Mouse (Mus musculus): Measurements from ENCODE around the gene Fanci. TPM values are rescaled to one million over a fixed set of nuclear protein-coding genes. Genes with fewer than 3 reads are reported as not detected.
A peak's percentile ranks its signal among the peaks of the same experiment; 100 is the strongest.

Fanci gene
- total RNA-seq (2021) = under 1 TPM in 1 of 2 experiments, not detected in 1; 0.08 TPM
- long read RNA-seq, experiment 1 = 0 reads
- long read RNA-seq, experiment 2 = 0 reads

GRCm38 (mm10) chr7:79391883-79392649 lies at the start of gene Fanci:
Gene Fanci, plus strand, starts transcription at chr7:79391929.
- peak within 1 kb of the TSS; percentile 83 for H3K4me3 ChIP-seq
- intact Hi-C loops (cut with DNase I) = loop anchor here (1.0 to 5.0 kb wide), 2 partner anchors 73 to 610 kb away; partner anchors contain the start of genes Mrpl46 and Mrps11

DNA sequence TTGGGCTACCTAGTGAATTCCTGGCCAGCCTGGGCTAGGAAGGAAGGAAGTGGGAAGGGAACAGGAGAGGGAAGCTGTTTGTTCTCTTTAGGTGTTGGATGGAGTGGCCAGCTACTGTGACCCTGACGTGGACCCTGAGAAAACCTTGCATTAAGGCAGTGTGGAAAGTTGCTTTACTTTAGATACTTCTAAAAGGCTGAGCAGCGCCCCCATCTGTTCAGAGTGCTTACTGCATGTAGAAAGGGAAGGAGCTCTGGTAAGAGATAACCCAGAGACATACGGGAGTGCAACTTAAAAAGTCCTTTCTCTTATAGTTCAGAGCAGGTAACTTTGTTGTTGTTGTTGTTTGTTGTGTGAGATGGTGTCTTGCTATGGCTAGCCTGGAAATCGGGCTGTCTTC lies 45.8 kb upstream of the Fanci start:
- no peak overlapping the region for H3K27ac ChIP-seq
- no peak overlapping the region for H3K4me3 ChIP-seq
- intact Hi-C loops (cut with DNase I) = loop anchor here (5.0 kb wide), 1 partner anchor 204 kb away; no protein-coding TSS in a partner anchor
- peak; percentile 43 for DNase-seq
- TF ChIP-seq CTCF (IDR thresholded peaks at IDR 0.05) = peak; percentile 70

More at GRCm38 (mm10) chr7:79391883-79392649, at the start of gene Fanci:
- H3K27ac ChIP-seq = peak within 1 kb of the TSS; percentile 89
- no peak for TF ChIP-seq CTCF (IDR thresholded peaks at IDR 0.05)
- DNase-seq = peak; percentile 96

DNA sequence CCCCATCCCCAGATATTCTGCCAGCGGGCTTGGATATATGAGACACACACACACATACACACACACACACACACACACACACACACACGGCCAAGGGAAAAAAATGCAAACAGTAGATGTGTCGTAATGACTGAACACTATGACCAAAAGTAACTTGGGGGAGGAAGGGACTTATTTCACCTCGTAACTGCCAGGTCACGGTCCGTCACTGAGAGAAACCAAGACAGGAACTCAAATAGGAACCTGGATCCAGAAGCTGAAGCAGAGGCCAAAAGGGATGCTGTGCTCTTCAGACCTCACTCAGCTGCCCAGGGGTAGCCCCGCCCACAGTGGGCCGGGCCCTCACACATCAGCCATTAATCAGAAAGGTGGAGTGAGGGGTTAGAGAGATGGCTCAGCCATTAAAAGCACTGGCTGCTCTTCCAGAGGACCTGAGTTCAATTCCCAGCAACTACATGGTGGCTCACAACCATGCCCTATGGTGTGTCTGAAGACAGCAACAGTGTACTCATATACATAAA lies 45.1 kb upstream of the Fanci start:
- intact Hi-C loops (cut with DNase I) = loop anchor here (5.0 kb wide), 1 partner anchor 204 kb away; no protein-coding TSS in a partner anchor
- TF ChIP-seq CTCF (IDR thresholded peaks at IDR 0.05) = no peak
- peak; percentile 24 for DNase-seq
- H3K27ac ChIP-seq = no peak overlapping the region
- H3K4me3 ChIP-seq = no peak overlapping the region

DNA sequence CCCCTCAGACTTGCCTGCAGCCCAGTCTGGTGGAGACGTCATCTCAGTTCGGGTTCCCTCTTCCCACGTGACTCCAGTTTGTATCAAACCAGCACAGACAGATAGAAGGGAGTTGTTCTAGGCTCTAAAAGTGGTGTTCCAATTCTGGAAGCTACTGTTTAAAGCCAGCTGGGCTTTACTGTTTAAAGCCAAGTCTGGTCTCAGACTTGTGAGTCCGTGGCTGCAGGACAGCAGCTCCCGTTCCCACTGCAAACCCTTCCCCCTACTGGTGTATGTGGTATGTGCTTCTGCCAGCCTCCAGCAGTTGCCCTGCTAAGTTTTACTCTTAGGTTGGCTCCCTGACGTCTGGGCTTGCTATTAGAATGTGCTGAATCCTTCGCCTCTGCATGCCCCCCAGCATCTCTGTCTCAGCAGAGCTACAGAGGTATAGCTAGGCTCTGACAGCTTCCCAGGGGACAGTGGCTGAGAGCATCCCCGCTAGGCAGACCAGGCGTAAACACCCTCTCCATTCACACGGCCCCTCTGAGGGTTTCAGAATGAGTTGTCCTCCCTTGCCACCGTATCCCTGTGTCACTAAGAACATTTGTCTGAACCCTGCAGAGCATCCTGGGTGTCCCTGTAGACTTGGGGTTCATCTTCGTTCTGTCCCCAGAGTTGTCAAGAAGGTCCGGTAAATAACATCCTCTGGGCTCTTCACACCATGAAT lies 44.5 kb upstream of the Fanci start:
- intact Hi-C loops (cut with DNase I) = loop anchor here (5.0 kb wide), 1 partner anchor 205 kb away; no protein-coding TSS in a partner anchor
- no peak for DNase-seq
- peak overlapping the region; percentile 20; the same call in 1 of the 2 replicates for H3K27ac ChIP-seq
- peak; percentile 18; the same call in 1 of the 2 replicates for TF ChIP-seq CTCF (IDR thresholded peaks at IDR 0.05)
- no peak overlapping the region for H3K4me3 ChIP-seq

- intact Hi-C loops (cut with DNase I) = loop anchor here (1.0 to 5.0 kb wide), 3 partner anchors 103 to 425 kb away; no protein-coding TSS in a partner anchor
- H3K27ac ChIP-seq = no peak overlapping the region
- DNase-seq = no peak
- TF ChIP-seq CTCF (IDR thresholded peaks at IDR 0.05) = no peak
- no peak overlapping the region for H3K4me3 ChIP-seq
Observed at GRCm38 (mm10) chr7:79348816-79349215, 42.9 kb upstream of the Fanci start.

DNA sequence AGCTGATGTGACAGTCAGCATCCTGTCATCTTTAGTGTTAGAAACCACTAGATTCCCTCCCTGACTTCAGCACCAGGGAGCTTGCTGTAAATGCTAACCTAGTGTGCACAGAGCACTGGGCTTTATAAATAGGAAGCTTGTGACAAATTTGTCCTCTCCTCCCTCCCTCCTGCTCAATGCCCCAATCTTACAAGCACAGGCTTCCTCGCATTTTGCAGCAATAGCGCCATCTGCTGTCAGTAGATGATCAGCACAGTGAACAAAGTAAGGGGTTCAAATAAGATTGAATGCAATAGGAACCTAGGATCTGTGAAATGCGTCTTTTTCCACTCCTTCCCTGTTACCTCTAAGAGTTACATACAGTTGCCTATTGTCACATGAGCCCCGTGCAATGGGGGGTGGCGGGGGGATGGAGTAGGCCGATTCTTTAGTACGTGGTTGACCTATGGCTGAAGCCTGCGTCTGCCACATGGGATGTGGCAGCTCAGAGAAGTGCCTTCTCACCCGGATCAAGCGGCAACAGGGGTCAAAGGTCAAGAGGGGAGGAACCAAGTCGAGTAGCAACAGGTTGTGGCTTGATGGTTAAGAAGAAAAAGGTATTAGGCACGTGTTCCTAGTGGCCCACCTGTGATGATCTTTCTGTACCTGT lies 41.9 kb upstream of the Fanci start:
- H3K27ac ChIP-seq = peak overlapping the region; percentile 48
- peak; percentile 93 for TF ChIP-seq CTCF (IDR thresholded peaks at IDR 0.05)
- peak; percentile 71 for DNase-seq
- intact Hi-C loops (cut with DNase I) = loop anchor here (1.0 to 5.0 kb wide), 3 partner anchors 104 to 426 kb away; no protein-coding TSS in a partner anchor
- H3K4me3 ChIP-seq = no peak overlapping the region

GRCm38 (mm10) chr7:79358350-79359182 lies 33.2 kb upstream of the Fanci start:
- no peak for TF ChIP-seq CTCF (IDR thresholded peaks at IDR 0.05)
- intact Hi-C loops (cut with DNase I) = no loop called here
- no peak overlapping the region for H3K27ac ChIP-seq
- no peak overlapping the region for H3K4me3 ChIP-seq
- DNase-seq = no peak

- no peak for DNase-seq
- intact Hi-C loops (cut with DNase I) = no loop called here
- no peak overlapping the region for H3K27ac ChIP-seq
- H3K4me3 ChIP-seq = no peak overlapping the region
- TF ChIP-seq CTCF (IDR thresholded peaks at IDR 0.05) = no peak
Observed at GRCm38 (mm10) chr7:79359183-79359435, 32.6 kb upstream of the Fanci start.

DNA sequence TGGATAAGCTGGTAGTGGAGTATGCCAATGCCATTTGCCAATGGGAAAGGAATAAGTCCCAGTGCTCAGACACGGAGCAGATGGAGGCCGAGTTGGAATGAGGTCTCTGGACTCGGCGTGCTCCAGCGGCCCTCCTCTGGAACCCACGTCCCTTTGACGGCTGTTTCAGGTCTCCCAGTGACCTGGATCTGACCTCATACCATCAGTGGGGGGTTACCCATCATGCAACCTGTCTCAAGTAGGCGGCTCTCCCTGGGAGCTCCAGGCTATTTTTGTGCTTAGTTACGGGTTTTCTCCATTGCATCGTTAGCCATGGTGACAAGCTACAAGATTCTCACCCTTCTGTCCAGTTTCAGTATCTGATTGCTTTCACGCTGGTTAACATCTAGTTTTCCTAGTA lies 31.7 kb upstream of the Fanci start:
- H3K27ac ChIP-seq = no peak overlapping the region
- TF ChIP-seq CTCF (IDR thresholded peaks at IDR 0.05) = no peak
- intact Hi-C loops (cut with DNase I) = no loop called here
- no peak overlapping the region for H3K4me3 ChIP-seq
- no peak for DNase-seq

GRCm38 (mm10) chr7:79362208-79362607 lies 29.5 kb upstream of the Fanci start:
- Histone ChIP-seq H3K27ac (no peak overlapping the region), H3K4me3 (no peak overlapping the region)
- TF ChIP-seq CTCF (IDR thresholded peaks at IDR 0.05) = no peak
- intact Hi-C loops (cut with DNase I) = no loop called here
- no peak for DNase-seq

DNA sequence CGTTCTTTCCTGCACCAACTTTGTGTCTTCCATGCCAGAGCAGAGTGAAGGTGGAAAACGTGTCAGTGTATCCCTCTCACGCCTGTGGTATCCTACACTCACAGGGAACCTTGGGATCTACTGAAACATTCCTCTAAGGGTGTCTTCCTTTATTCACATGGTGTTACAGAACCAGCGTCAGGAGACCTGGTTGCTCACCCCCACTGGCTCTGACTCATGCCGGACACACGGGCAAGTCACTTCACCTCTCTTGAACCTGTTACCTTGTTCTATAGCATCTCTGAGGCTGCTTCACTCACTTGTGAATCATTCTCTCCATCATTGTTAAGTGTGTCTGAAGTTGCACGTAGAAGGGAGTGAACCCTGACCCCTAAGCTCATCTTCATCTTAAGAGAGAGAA lies 28.9 kb upstream of the Fanci start:
- TF ChIP-seq CTCF (IDR thresholded peaks at IDR 0.05) = no peak
- Histone ChIP-seq H3K27ac (0 out of 2 replicates have a peak overlapping the region, but pooled peaks have one; percentile 5), H3K4me3 (no peak overlapping the region)
- DNase-seq = no peak
- intact Hi-C loops (cut with DNase I) = no loop called here

Measured in gastrocnemius, adult 2 months (tissue).